Mouse (Mus musculus) MEL (cell line): ENCODE measurements around the gene Cops4. TPM values are rescaled to one million over a fixed set of nuclear protein-coding genes. Genes with fewer than 3 reads are reported as not detected.

Experiments used
- DNase-seq: peaks from one replicate; pipeline ENCODE4 v3.0.0; 2011; ENCODE audit warnings: low read depth, low spot score
- H3K27ac ChIP-seq: 2 replicates; pipeline ENCODE4 v1.5.1; 2012; ENCODE audit warnings: low read depth, mild to moderate bottlenecking, control low read depth, low read length, moderate library complexity; ENCODE audit not compliant: control insufficient read depth
- H3K27me3 ChIP-seq, 2 experiments: fragments of 150-350 bp in 1 of 2; sonication (generic) in 1 of 2; 2 replicates each; pipeline ENCODE4 v1.6.1; 2012; ENCODE audit warnings: low read length in 2 of 2, mild to moderate bottlenecking in 2 of 2, improper control_type of control experiment in 1 of 2, moderate library complexity in 1 of 2; ENCODE audit not compliant: insufficient read depth in 2 of 2, control insufficient read depth in 1 of 2
- H3K36me3 ChIP-seq, 2 experiments: 2 replicates each; pipeline ENCODE4 v1.6.1; 2012 to 2014; ENCODE audit warnings: low read length in 2 of 2, improper control_type of control experiment in 1 of 2, inconsistent platforms in 1 of 2, mild to moderate bottlenecking in 1 of 2; ENCODE audit not compliant: insufficient read depth in 2 of 2, control insufficient read depth in 1 of 2
- H3K4me1 ChIP-seq, 2 experiments: fragments of 150-350 bp in 1 of 2; sonication (generic) in 1 of 2; 2 replicates each; pipeline ENCODE4 v1.6.1; 2012; ENCODE audit warnings: low read length in 2 of 2, improper control_type of control experiment in 1 of 2, mild to moderate bottlenecking in 1 of 2; ENCODE audit not compliant: insufficient read depth in 2 of 2, control insufficient read depth in 1 of 2
- H3K4me3 ChIP-seq, 2 experiments: fragments of 150-350 bp in 1 of 2; sonication (generic) in 1 of 2; 2 replicates each; pipeline ENCODE4 v1.5.1; 2012; ENCODE audit warnings: low read depth in 2 of 2, low read length in 2 of 2, mild to moderate bottlenecking in 2 of 2, moderate library complexity in 2 of 2, control low read depth in 1 of 2, improper control_type of control experiment in 1 of 2; ENCODE audit not compliant: control insufficient read depth in 1 of 2, insufficient read depth in 1 of 2
- H3K79me2 ChIP-seq: 2 replicates; pipeline ENCODE4 v1.6.1; 2012; ENCODE audit warnings: mild to moderate bottlenecking, low read length, moderate library complexity; ENCODE audit not compliant: control insufficient read depth, poor library complexity, insufficient read depth
- H3K9ac ChIP-seq: 2 replicates; pipeline ENCODE4 v1.6.1; 2012; ENCODE audit warnings: low read depth, mild to moderate bottlenecking, control low read depth, low read length, moderate library complexity; ENCODE audit not compliant: control insufficient read depth, poor library complexity, severe bottlenecking
- H3K9me3 ChIP-seq: fragments of 150-350 bp; sonication (generic); replicated peaks from 2 replicates; pipeline ENCODE4 v1.6.1; 2012; ENCODE audit warnings: mild to moderate bottlenecking, low read length, improper control_type of control experiment, moderate library complexity; ENCODE audit not compliant: insufficient read depth
- BHLHE40 ChIP-seq: IDR thresholded peaks from 2 replicates; pipeline ENCODE4 v1.6.1; 2012; ENCODE audit warnings: low read depth, mild to moderate bottlenecking, inconsistent platforms, low read length, improper control_type of control experiment, borderline replicate concordance
- CHD2 ChIP-seq: IDR thresholded peaks from 2 replicates; pipeline ENCODE4 v1.6.1; 2011; ENCODE audit warnings: low read length, improper control_type of control experiment
- CTCF ChIP-seq, 3 experiments: IDR thresholded peaks in 2 of 3; conservative IDR thresholded peaks in 1 of 3; 2 replicates each; pipeline ENCODE4 v1.5.1; 2011 to 2012; ENCODE audit warnings: low read length in 3 of 3, low read depth in 2 of 3, mild to moderate bottlenecking in 2 of 3, improper control_type of control experiment in 1 of 3, inconsistent platforms in 1 of 3, mixed read lengths in 1 of 3, moderate library complexity in 1 of 3; ENCODE audit not compliant: control insufficient read depth in 1 of 3, insufficient read depth in 1 of 3, poor library complexity in 1 of 3, severe bottlenecking in 1 of 3
- EP300 ChIP-seq, 2 experiments: IDR thresholded peaks; 2 replicates each; pipeline ENCODE4 v1.6.1; 2011; ENCODE audit warnings: improper control_type of control experiment in 2 of 2, low read length in 2 of 2, low read depth in 1 of 2, mild to moderate bottlenecking in 1 of 2
- ETS1 ChIP-seq: IDR thresholded peaks from 2 replicates; pipeline ENCODE4 v1.6.1; 2012; ENCODE audit warnings: low read depth, mild to moderate bottlenecking, inconsistent platforms, low read length, improper control_type of control experiment, moderate library complexity
- GABPA ChIP-seq: IDR thresholded peaks from 2 replicates; pipeline ENCODE4 v1.6.1; 2012; ENCODE audit warnings: low read depth, mild to moderate bottlenecking, inconsistent platforms, low read length, improper control_type of control experiment, moderate library complexity
- HCFC1 ChIP-seq: IDR thresholded peaks from 2 replicates; pipeline ENCODE4 v1.6.1; 2012; ENCODE audit warnings: low read depth, mild to moderate bottlenecking, inconsistent platforms, low read length, improper control_type of control experiment, moderate library complexity
- JUND ChIP-seq: IDR thresholded peaks from 2 replicates; pipeline ENCODE4 v1.6.1; 2011; ENCODE audit warnings: low read depth, mild to moderate bottlenecking, improper control_type of control experiment, low read length
- KAT2A ChIP-seq: conservative IDR thresholded peaks from 2 replicates; pipeline ENCODE4 v1.6.1; 2012; ENCODE audit warnings: low read depth, low read length, improper control_type of control experiment, inconsistent platforms
- MAFK ChIP-seq: IDR thresholded peaks from 2 replicates; pipeline ENCODE4 v1.6.1; 2011; ENCODE audit warnings: low read depth, mild to moderate bottlenecking, low read length, improper control_type of control experiment, borderline replicate concordance
- MYB ChIP-seq: IDR thresholded peaks from 2 replicates; pipeline ENCODE4 v1.6.1; 2011; ENCODE audit warnings: mild to moderate bottlenecking, low read depth, low read length, improper control_type of control experiment
- MYC ChIP-seq: IDR thresholded peaks from 2 replicates; pipeline ENCODE4 v1.6.1; 2011; ENCODE audit warnings: low read depth, mild to moderate bottlenecking, low read length, improper control_type of control experiment, moderate library complexity
- NRF1 ChIP-seq: IDR thresholded peaks from 2 replicates; pipeline ENCODE4 v1.6.1; 2014; ENCODE audit warnings: low read depth, mild to moderate bottlenecking, inconsistent platforms, low read length, improper control_type of control experiment, moderate library complexity; ENCODE audit not compliant: poor library complexity, insufficient read depth, severe bottlenecking
- POLR2A ChIP-seq, 2 experiments: IDR thresholded peaks; 2 replicates each; pipeline ENCODE4 v1.6.1; 2011 to 2012; ENCODE audit warnings: low read length in 2 of 2, mild to moderate bottlenecking in 2 of 2, control low read depth in 1 of 2, improper control_type of control experiment in 1 of 2, low read depth in 1 of 2, moderate library complexity in 1 of 2; ENCODE audit not compliant: control insufficient read depth in 1 of 2, insufficient read depth in 1 of 2, poor library complexity in 1 of 2
- POLR2AphosphoS2 ChIP-seq: IDR thresholded peaks from 2 replicates; pipeline ENCODE4 v1.6.1; 2011; ENCODE audit warnings: low read length, improper control_type of control experiment
- POLR2AphosphoS5 ChIP-seq: IDR thresholded peaks from 2 replicates; pipeline ENCODE4 v1.6.1; 2012; ENCODE audit warnings: low read depth, borderline replicate concordance, mild to moderate bottlenecking, inconsistent platforms, low read length, moderate library complexity, mixed read lengths
- RAD21 ChIP-seq: IDR thresholded peaks from 2 replicates; pipeline ENCODE4 v1.6.1; 2011; ENCODE audit warnings: mild to moderate bottlenecking, low read depth, low read length, improper control_type of control experiment
- RCOR1 ChIP-seq: IDR thresholded peaks from 2 replicates; pipeline ENCODE4 v1.6.1; 2012; ENCODE audit warnings: low read depth, mild to moderate bottlenecking, inconsistent platforms, low read length, improper control_type of control experiment
- SIN3A ChIP-seq: IDR thresholded peaks from 2 replicates; pipeline ENCODE4 v1.6.1; 2012; ENCODE audit warnings: low read length, improper control_type of control experiment, inconsistent platforms
- SMC3 ChIP-seq: IDR thresholded peaks from 2 replicates; pipeline ENCODE4 v1.6.1; 2011; ENCODE audit warnings: low read depth, low read length, improper control_type of control experiment
- TAL1 ChIP-seq: IDR thresholded peaks from 2 replicates; pipeline ENCODE4 v1.6.1; 2012; ENCODE audit warnings: mild to moderate bottlenecking, inconsistent platforms, low read length, moderate library complexity, mixed read lengths
- TCF12 ChIP-seq: IDR thresholded peaks from 2 replicates; pipeline ENCODE4 v1.6.1; 2014; ENCODE audit warnings: low read depth, mild to moderate bottlenecking, inconsistent platforms, low read length, improper control_type of control experiment, moderate library complexity
- UBTF ChIP-seq: IDR thresholded peaks from 2 replicates; pipeline ENCODE4 v1.6.1; 2012; ENCODE audit warnings: low read depth, mild to moderate bottlenecking, inconsistent platforms, low read length, improper control_type of control experiment, moderate library complexity, borderline replicate concordance; ENCODE audit not compliant: insufficient read depth
- USF1 ChIP-seq: IDR thresholded peaks from 2 replicates; pipeline ENCODE4 v1.6.1; 2014; ENCODE audit warnings: low read depth, mild to moderate bottlenecking, inconsistent platforms, low read length, improper control_type of control experiment, moderate library complexity
- ZMIZ1 ChIP-seq: IDR thresholded peaks from 2 replicates; pipeline ENCODE4 v1.6.1; 2012; ENCODE audit warnings: low read depth, mild to moderate bottlenecking, inconsistent platforms, low read length, improper control_type of control experiment, moderate library complexity
- ZNF384 ChIP-seq: IDR thresholded peaks from 2 replicates; pipeline ENCODE4 v1.6.1; 2012; ENCODE audit warnings: low read depth, mild to moderate bottlenecking, inconsistent platforms, low read length, improper control_type of control experiment
- polyA plus RNA-seq, 2 experiments: library from polyadenylated mRNA; stranded (reverse) in 1 of 2; unstranded in 1 of 2; fragments of >175 nt in 1 of 2; fragments of >200 nt in 1 of 2; gene quantifications; 2 replicates each; pipeline versions ENCODE4 v1.2.1 to v1.2.4; 2012; ENCODE audit warnings: low replicate concordance in 2 of 2, low read depth in 1 of 2; ENCODE audit not compliant: insufficient read length in 2 of 2, insufficient read depth in 1 of 2, missing spikeins in 1 of 2
- total RNA-seq: library from RNA; depleted of rRNA; stranded (reverse); fragments of 300-350 nt; gene quantifications from 2 replicates; pipeline ENCODE4 v1.2.3, GENCODE M21; 2012

Cops4 gene
- total and polyA plus RNA-seq, 3 experiments, result 112 to 626 (median 142) TPM

DNA sequence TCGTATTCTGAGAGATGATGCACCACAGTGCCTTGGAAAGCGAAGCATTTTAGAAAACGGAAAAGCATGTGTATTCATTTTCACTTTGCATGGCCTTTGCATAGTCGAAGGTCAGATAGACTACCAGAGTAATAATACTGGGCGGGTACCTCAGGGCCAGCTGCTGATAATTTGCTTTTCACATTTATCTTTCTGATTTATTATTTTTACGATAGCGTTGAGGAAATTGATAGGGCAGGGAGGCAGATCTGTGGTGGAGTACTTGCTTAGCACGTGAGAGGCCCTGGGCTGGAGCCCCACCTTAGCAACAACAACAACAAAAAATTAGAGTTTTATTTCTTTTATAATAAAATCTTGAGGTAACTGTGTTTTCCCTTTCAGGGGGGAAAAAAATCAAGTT lies 50.1 kb downstream of the Cops4 start (continued):
- peak; percentile 65; the same call in 1 of the 2 replicates for TF ChIP-seq MYC
- TF ChIP-seq EP300 (IDR thresholded peaks at IDR 0.05; ENCODE audit: low read depth in 1 of 2, low read length in 2 of 2), result peak; percentile 59 to 82; a peak in 3 of 4 replicates
- peak; percentile 14 for TF ChIP-seq ZNF384
- TF ChIP-seq JUND, result no peak
- no peak for TF ChIP-seq RAD21
- no peak for TF ChIP-seq MYB
- peak; percentile 99 for TF ChIP-seq BHLHE40
- no peak for TF ChIP-seq CHD2
- TF ChIP-seq TCF12, result peak; percentile 72

DNA sequence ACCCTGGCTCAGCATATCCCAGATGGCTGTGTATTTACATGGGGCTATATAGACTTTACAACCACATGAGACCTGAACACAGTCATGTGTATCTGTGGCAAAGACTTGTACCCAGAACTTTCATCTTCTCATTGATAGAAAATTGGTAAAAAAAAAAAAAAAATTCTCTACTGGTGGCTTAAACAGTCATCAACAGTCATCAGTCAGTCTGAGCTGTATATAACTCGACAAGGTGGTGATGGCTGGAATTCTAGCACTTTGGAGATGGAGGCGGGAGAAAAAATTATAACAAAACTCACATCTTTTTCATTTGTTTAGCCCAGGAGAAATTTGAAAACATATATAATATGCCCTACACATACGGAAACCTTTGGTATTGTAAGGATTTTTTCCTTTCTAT lies 50.7 kb downstream of the Cops4 start:
- Histone ChIP-seq H3K9me3 (no peaks in the 10 kb centered on the region), H3K79me2 (no peaks in the 10 kb centered on the region), H3K27me3 (no peaks in the 10 kb centered on the region), H3K4me1 (peaks cover 8 to 22% of the 10 kb centered on the region in 2 experiments), H3K27ac (peak overlapping the region; percentile 85), H3K36me3 (peaks cover 0 to 28% of the 10 kb centered on the region in 2 experiments; a peak in 2 of 4 replicates), H3K4me3 (peak overlapping the region in 1 of 2 experiments; percentile 61; a peak in 2 of 4 replicates), H3K9ac (peak overlapping the region; percentile 50)
- DNase-seq, result peak; percentile 37
- TF ChIP-seq RAD21 (no peak), ZNF384 (peak; percentile 36)

- Histone ChIP-seq H3K9me3 (no peaks in the 10 kb centered on the region), H3K9ac (peak overlapping the region; percentile 74), H3K27ac (peak overlapping the region; percentile 88), H3K4me1 (peaks cover 8 to 22% of the 10 kb centered on the region in 2 experiments), H3K27me3 (no peaks in the 10 kb centered on the region), H3K4me3 (peak overlapping the region; percentile 53 to 61), H3K36me3 (peaks cover 0 to 28% of the 10 kb centered on the region in 2 experiments; a peak in 2 of 4 replicates), H3K79me2 (no peaks in the 10 kb centered on the region)
- DNase-seq, result peak; percentile 83
- TF ChIP-seq HCFC1 (0 out of 2 replicates have a peak, but pooled peaks have one; percentile 26), POLR2AphosphoS2 (no peak), TAL1 (no peak), SIN3A (peak; percentile 72; the same call in 1 of the 2 replicates), MAFK (no peak), JUND (no peak), KAT2A (no peak), MYC (peak; percentile 64), ZNF384 (no peak), UBTF (no peak), ZMIZ1 (no peak), EP300 (IDR thresholded peaks at IDR 0.05; ENCODE audit: low read depth in 1 of 2, low read length in 2 of 2) (peak in 1 of 2 experiments; percentile 69; a peak in 3 of 4 replicates), CTCF (IDR thresholded peaks at IDR 0.05 in 2 of 3, conservative IDR thresholded peaks at IDR 0.05 in 1 of 3; ENCODE audit: control insufficient read depth in 1 of 3, insufficient read depth in 1 of 3, low read depth in 2 of 3, low read length in 3 of 3, poor library complexity in 1 of 3, severe bottlenecking in 1 of 3) (no peak), CHD2 (0 out of 2 replicates have a peak, but pooled peaks have one; percentile 22), POLR2AphosphoS5 (no peak), RCOR1 (no peak), ETS1 (peak; percentile 42; the same call in 1 of the 2 replicates), NRF1 (peak; percentile 83), POLR2A (IDR thresholded peaks at IDR 0.05; ENCODE audit: control insufficient read depth in 1 of 2, insufficient read depth in 1 of 2, low read depth in 1 of 2, low read length in 2 of 2, poor library complexity in 1 of 2) (peak in 1 of 2 experiments; percentile 62; a peak in 2 of 4 replicates), USF1 (no peak), GABPA (no peak), BHLHE40 (peak; percentile 63; the same call in 1 of the 2 replicates), SMC3 (no peak)
Observed at GRCm38 (mm10) chr5:100569250-100569934, 51.3 kb downstream of the Cops4 start.
